Mouse (Mus musculus): Measurements from ENCODE around the gene Rad9b. TPM values are rescaled to one million over a fixed set of nuclear protein-coding genes. Genes with fewer than 3 reads are reported as not detected.
"Not testable (repeated sequence)": the region's sequence is repeated elsewhere in the genome, so short reads cannot be mapped to it uniquely, and the experiment has no call there.

Rad9b gene
- polyA plus RNA-seq, 1 experiment from 2014 or later, result 9.7 TPM

DNA sequence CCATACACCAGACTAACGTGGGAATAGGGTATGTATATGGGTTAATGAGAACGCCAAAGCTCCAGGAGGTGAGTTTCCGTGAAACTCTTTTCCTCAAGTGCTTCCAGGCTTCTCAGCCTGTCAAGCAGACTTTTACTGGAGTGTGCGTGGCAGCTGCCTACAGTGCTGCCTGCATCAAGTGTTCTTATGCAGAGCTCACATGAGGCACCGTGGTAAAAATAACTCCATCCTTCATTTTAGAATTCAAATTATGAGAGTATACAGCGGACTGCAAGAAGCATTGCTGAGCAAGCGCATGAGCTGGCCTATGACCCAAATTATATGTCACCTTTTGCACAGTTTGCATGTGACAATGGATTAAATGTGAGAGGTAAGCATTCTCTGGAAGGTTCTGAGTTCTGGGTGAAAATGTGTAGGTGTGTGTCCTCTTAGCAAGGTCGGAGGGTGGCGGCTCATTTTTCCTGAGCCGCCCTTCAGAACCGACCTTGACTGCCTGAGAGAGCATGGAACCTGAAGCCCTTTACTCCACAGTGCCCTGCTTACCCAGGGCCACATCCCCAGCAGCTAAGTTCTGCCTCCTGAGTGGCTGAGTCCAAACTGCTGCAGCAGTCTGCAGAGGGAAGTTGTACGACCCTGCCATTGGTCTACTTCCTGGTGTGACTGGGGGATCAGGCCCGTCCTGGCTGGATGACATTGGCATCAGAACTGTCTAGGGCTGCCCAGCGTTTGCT lies 34.4 kb downstream of the Rad9b start:
- Histone ChIP-seq H3K27me3 (ENCODE audit: control insufficient read depth, insufficient read depth, low read length) (no peaks in the 10 kb centered on the region), H3K9me3 (ENCODE audit: control insufficient read depth, low read length) (no peaks in the 10 kb centered on the region), H3K4me3 (ENCODE audit: low read depth, low read length) (no peak overlapping the region), H3K4me2 (no peak overlapping the region), H3K4me1 (ENCODE audit: control insufficient read depth, insufficient read depth, low read length) (no peaks in the 10 kb centered on the region), H3K36me3 (ENCODE audit: control insufficient read depth, insufficient read depth, low read length) (no peaks in the 10 kb centered on the region; the same call in 1 of the 2 replicates), H3K9ac (ENCODE audit: low read length) (no peak overlapping the region), H3K27ac (ENCODE audit: low read depth, low read length) (no peak overlapping the region)
- 83% methylated on average over 14 of the region's 14 CpGs for WGBS
- no peak for ATAC-seq (ENCODE audit: low FRiP score)
- DNase-seq (ENCODE audit: low spot score, missing footprints), result no peak

GRCm38 (mm10) chr5:122318976-122319375 lies 35.1 kb downstream of the Rad9b start:
- H3K27me3 ChIP-seq (ENCODE audit: control insufficient read depth, insufficient read depth, low read length); H3K36me3 ChIP-seq (ENCODE audit: control insufficient read depth, insufficient read depth, low read length); ATAC-seq (ENCODE audit: low FRiP score); H3K4me1 ChIP-seq (ENCODE audit: control insufficient read depth, insufficient read depth, low read length); H3K9ac ChIP-seq (ENCODE audit: low read length); H3K4me2 ChIP-seq; H3K27ac ChIP-seq (ENCODE audit: low read depth, low read length); DNase-seq (ENCODE audit: low spot score, missing footprints); H3K9me3 ChIP-seq (ENCODE audit: control insufficient read depth, low read length); H3K4me3 ChIP-seq (ENCODE audit: low read depth, low read length): not testable (repeated sequence)
- 73% methylated on average over 3 of the region's 3 CpGs for WGBS

DNA sequence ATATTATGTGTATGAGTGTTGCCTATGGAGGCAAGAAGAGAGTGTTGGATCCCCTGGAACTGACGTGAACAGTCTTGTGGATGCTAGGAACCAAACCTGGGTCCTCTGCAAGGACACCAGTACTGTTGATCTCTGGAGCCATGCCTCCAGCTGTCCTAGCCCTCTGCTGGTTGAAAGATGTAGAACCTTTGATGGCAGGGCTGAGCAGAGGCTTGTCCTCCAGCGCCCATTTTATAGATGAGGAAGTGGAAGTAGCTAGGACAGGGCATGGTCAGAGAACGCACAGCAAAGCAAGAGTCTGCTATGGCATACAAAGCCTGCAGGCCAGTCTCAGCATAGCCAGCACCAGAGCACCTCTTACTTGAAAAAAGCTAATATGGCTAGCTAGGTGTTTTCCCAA lies 35.9 kb downstream of the Rad9b start:
- WGBS, result 74% methylated on average over 3 of the region's 3 CpGs
- H3K4me2 ChIP-seq, result no peak overlapping the region
- H3K9ac ChIP-seq (ENCODE audit: low read length), result no peak overlapping the region
- H3K4me3 ChIP-seq (ENCODE audit: low read depth, low read length), result no peak overlapping the region
- no peak overlapping the region for H3K27ac ChIP-seq (ENCODE audit: low read depth, low read length)
- DNase-seq (ENCODE audit: low spot score, missing footprints) (no peak), ATAC-seq (ENCODE audit: low FRiP score) (no peak)
- H3K4me1 ChIP-seq (ENCODE audit: control insufficient read depth, insufficient read depth, low read length), result no peaks in the 10 kb centered on the region
- no peaks in the 10 kb centered on the region; the same call in 1 of the 2 replicates for H3K36me3 ChIP-seq (ENCODE audit: control insufficient read depth, insufficient read depth, low read length)
- no peaks in the 10 kb centered on the region for H3K9me3 ChIP-seq (ENCODE audit: control insufficient read depth, low read length)
- H3K27me3 ChIP-seq (ENCODE audit: control insufficient read depth, insufficient read depth, low read length), result no peaks in the 10 kb centered on the region

DNA sequence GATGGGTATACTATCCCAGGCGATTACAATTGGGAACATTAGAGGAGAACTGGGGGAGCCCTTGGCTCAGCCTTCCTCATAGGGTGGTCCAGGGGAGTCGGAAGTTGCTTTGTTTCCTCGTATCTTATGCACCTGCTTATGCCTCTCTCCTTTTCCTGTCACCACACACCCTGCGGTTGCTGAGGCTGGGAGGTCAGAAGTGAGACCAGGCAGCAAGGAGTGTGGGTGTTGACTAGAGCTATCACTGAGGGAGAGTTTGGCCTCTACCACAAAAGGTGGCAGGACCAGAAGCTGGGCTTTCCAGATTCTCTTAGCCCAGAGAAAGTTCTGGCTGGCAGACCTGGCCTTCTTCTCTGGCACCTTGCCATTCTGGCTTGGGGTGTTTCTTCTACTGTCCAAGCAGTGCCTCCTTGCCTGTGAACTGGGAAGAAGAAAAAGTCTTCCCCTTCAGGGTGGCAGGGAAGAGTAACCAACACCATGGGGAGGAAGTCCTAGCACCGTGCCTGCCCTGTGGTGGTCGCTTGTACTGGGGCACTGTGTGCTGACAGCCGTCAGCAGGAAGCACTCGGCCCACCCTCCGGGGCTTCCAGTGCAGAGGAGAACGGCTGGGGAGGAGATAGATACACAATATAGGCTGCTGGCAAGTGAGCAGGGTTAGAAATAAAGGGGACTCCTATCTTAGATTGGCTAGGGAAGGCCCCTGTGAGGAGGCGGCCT lies 36.5 kb downstream of the Rad9b start:
- ATAC-seq (ENCODE audit: low FRiP score), result no peak
- no peak overlapping the region for H3K9ac ChIP-seq (ENCODE audit: low read length)
- DNase-seq (ENCODE audit: low spot score, missing footprints), result no peak
- no peaks in the 10 kb centered on the region for H3K9me3 ChIP-seq (ENCODE audit: control insufficient read depth, low read length)
- H3K4me2 ChIP-seq, result no peak overlapping the region
- H3K4me1 ChIP-seq (ENCODE audit: control insufficient read depth, insufficient read depth, low read length), result no peaks in the 10 kb centered on the region
- H3K27ac ChIP-seq (ENCODE audit: low read depth, low read length), result no peak overlapping the region
- no peaks in the 10 kb centered on the region for H3K27me3 ChIP-seq (ENCODE audit: control insufficient read depth, insufficient read depth, low read length)
- 81% methylated on average over 11 of the region's 11 CpGs for WGBS
- H3K4me3 ChIP-seq (ENCODE audit: low read depth, low read length), result no peak overlapping the region
- no peaks in the 10 kb centered on the region; the same call in 1 of the 2 replicates for H3K36me3 ChIP-seq (ENCODE audit: control insufficient read depth, insufficient read depth, low read length)

- Histone ChIP-seq H3K4me1 (ENCODE audit: control insufficient read depth, insufficient read depth, low read length) (no peaks in the 10 kb centered on the region), H3K9ac (ENCODE audit: low read length) (no peak overlapping the region), H3K4me2 (no peak overlapping the region), H3K27ac (ENCODE audit: low read depth, low read length) (no peak overlapping the region), H3K27me3 (ENCODE audit: control insufficient read depth, insufficient read depth, low read length) (no peaks in the 10 kb centered on the region), H3K4me3 (ENCODE audit: low read depth, low read length) (no peak overlapping the region), H3K9me3 (ENCODE audit: control insufficient read depth, low read length) (no peaks in the 10 kb centered on the region), H3K36me3 (ENCODE audit: control insufficient read depth, insufficient read depth, low read length) (no peaks in the 10 kb centered on the region)
- ATAC-seq (ENCODE audit: low FRiP score) (no peak), DNase-seq (ENCODE audit: low spot score, missing footprints) (no peak)
- WGBS, result 79% methylated on average over 20 of the region's 20 CpGs
These were observed 38.9 kb downstream of the Rad9b start for GRCm38 (mm10) chr5:122314966-122315667.

DNA sequence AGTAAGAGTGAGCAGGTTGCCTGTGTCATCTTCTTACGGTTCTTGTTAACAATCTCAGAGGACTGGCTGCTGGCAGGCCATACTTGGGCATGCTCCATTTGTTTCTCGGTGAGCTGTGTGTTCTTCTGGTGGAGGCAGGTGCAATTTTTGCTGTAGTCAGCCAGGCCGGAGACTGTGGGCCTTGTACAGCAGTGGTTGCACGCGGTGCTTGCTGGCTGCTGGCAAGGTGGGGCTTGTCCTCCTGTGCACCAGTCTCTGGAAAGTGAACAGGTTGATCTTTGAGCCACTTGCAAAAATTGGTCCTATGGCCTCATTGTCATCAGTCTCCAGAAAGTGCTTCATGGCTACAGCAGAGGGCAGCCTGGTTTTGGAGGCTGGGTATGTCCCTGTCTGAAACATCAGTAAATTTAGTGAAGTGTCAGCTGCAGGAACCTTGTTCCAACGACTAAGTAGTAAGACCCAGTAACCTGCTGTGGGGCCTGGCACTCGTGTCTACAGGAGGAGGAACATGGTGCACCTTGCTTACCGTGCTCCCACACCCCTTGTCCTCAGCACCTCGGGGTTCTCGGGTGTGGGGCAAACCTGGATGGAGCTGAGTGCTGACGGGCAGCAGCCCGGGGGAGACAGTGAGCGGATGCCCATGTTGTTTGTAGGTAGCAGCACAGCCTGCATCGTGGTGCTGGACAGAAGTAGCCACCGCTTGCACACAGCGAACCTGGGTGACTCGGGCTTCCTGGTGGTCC lies 40.9 kb downstream of the Rad9b start:
- no peaks in the 10 kb centered on the region for H3K36me3 ChIP-seq (ENCODE audit: control insufficient read depth, insufficient read depth, low read length)
- no peaks in the 10 kb centered on the region for H3K9me3 ChIP-seq (ENCODE audit: control insufficient read depth, low read length)
- H3K4me2 ChIP-seq, result no peak overlapping the region
- no peak overlapping the region for H3K4me3 ChIP-seq (ENCODE audit: low read depth, low read length)
- no peak overlapping the region for H3K9ac ChIP-seq (ENCODE audit: low read length)
- DNase-seq (ENCODE audit: low spot score, missing footprints), result no peak
- H3K27ac ChIP-seq (ENCODE audit: low read depth, low read length), result no peak overlapping the region
- 93% methylated on average over 17 of the region's 17 CpGs for WGBS
- H3K27me3 ChIP-seq (ENCODE audit: control insufficient read depth, insufficient read depth, low read length), result no peaks in the 10 kb centered on the region
- ATAC-seq (ENCODE audit: low FRiP score), result no peak
- H3K4me1 ChIP-seq (ENCODE audit: control insufficient read depth, insufficient read depth, low read length), result no peaks in the 10 kb centered on the region

- Histone ChIP-seq H3K27me3 (ENCODE audit: control insufficient read depth, insufficient read depth, low read length) (no peaks in the 10 kb centered on the region), H3K36me3 (ENCODE audit: control insufficient read depth, insufficient read depth, low read length) (no peaks in the 10 kb centered on the region), H3K4me1 (ENCODE audit: control insufficient read depth, insufficient read depth, low read length) (no peaks in the 10 kb centered on the region), H3K9ac (ENCODE audit: low read length) (no peak overlapping the region), H3K4me2 (no peak overlapping the region), H3K9me3 (ENCODE audit: control insufficient read depth, low read length) (no peaks in the 10 kb centered on the region), H3K4me3 (ENCODE audit: low read depth, low read length) (no peak overlapping the region), H3K27ac (ENCODE audit: low read depth, low read length) (no peak overlapping the region)
- ATAC-seq (ENCODE audit: low FRiP score) (no peak), DNase-seq (ENCODE audit: low spot score, missing footprints) (no peak)
- 90% methylated on average over 4 of the region's 4 CpGs for WGBS
These were observed 41.7 kb downstream of the Rad9b start for GRCm38 (mm10) chr5:122312346-122312745.

GRCm38 (mm10) chr5:122311692-122312091 lies 42.3 kb downstream of the Rad9b start:
- Histone ChIP-seq H3K27ac (ENCODE audit: low read depth, low read length) (no peak overlapping the region), H3K4me2 (no peak overlapping the region), H3K9me3 (ENCODE audit: control insufficient read depth, low read length) (no peaks in the 10 kb centered on the region), H3K9ac (ENCODE audit: low read length) (no peak overlapping the region), H3K27me3 (ENCODE audit: control insufficient read depth, insufficient read depth, low read length) (no peaks in the 10 kb centered on the region), H3K36me3 (ENCODE audit: control insufficient read depth, insufficient read depth, low read length) (no peaks in the 10 kb centered on the region), H3K4me1 (ENCODE audit: control insufficient read depth, insufficient read depth, low read length) (no peaks in the 10 kb centered on the region), H3K4me3 (ENCODE audit: low read depth, low read length) (no peak overlapping the region)
- 67% methylated on average over 7 of the region's 7 CpGs for WGBS
- DNase-seq (ENCODE audit: low spot score, missing footprints) (no peak), ATAC-seq (ENCODE audit: low FRiP score) (no peak)
